Mouse (Mus musculus) MEL (cell line): ENCODE measurements around the gene Sgca.

Experiments
- CHD1 ChIP-seq: IDR thresholded peaks from 2 replicates; pipeline ENCODE4 v1.6.1; 2012; ENCODE audit warnings: low read depth, mild to moderate bottlenecking, inconsistent platforms, low read length, improper control_type of control experiment
- CTCF ChIP-seq, 3 experiments: IDR thresholded peaks in 2 of 3; conservative IDR thresholded peaks in 1 of 3; 2 replicates each; pipeline ENCODE4 v1.5.1; 2011 to 2012; ENCODE audit warnings: low read length in 3 of 3, low read depth in 2 of 3, mild to moderate bottlenecking in 2 of 3, improper control_type of control experiment in 1 of 3, inconsistent platforms in 1 of 3, mixed read lengths in 1 of 3, moderate library complexity in 1 of 3; ENCODE audit not compliant: control insufficient read depth in 1 of 3, insufficient read depth in 1 of 3, poor library complexity in 1 of 3, severe bottlenecking in 1 of 3
- ELF1 ChIP-seq: IDR thresholded peaks from 2 replicates; pipeline ENCODE4 v1.6.1; 2014; ENCODE audit warnings: low read depth, mild to moderate bottlenecking, inconsistent platforms, low read length, improper control_type of control experiment, moderate library complexity
- EP300 ChIP-seq, 2 experiments: IDR thresholded peaks; 2 replicates each; pipeline ENCODE4 v1.6.1; 2011; ENCODE audit warnings: improper control_type of control experiment in 2 of 2, low read length in 2 of 2, low read depth in 1 of 2, mild to moderate bottlenecking in 1 of 2
- MEF2A ChIP-seq: IDR thresholded peaks from 2 replicates; pipeline ENCODE4 v1.6.1; 2014; ENCODE audit warnings: low read depth, mild to moderate bottlenecking, inconsistent platforms, low read length, improper control_type of control experiment; ENCODE audit not compliant: poor library complexity, insufficient replicate concordance, severe bottlenecking; ENCODE audit errors: extremely low read depth
- MYB ChIP-seq: IDR thresholded peaks from 2 replicates; pipeline ENCODE4 v1.6.1; 2011; ENCODE audit warnings: mild to moderate bottlenecking, low read depth, low read length, improper control_type of control experiment
- NRF1 ChIP-seq: IDR thresholded peaks from 2 replicates; pipeline ENCODE4 v1.6.1; 2014; ENCODE audit warnings: low read depth, mild to moderate bottlenecking, inconsistent platforms, low read length, improper control_type of control experiment, moderate library complexity; ENCODE audit not compliant: poor library complexity, insufficient read depth, severe bottlenecking
- TAL1 ChIP-seq: IDR thresholded peaks from 2 replicates; pipeline ENCODE4 v1.6.1; 2012; ENCODE audit warnings: mild to moderate bottlenecking, inconsistent platforms, low read length, moderate library complexity, mixed read lengths
- TCF12 ChIP-seq: IDR thresholded peaks from 2 replicates; pipeline ENCODE4 v1.6.1; 2014; ENCODE audit warnings: low read depth, mild to moderate bottlenecking, inconsistent platforms, low read length, improper control_type of control experiment, moderate library complexity
- ZKSCAN1 ChIP-seq: IDR thresholded peaks from 2 replicates; pipeline ENCODE4 v1.6.1; 2012; ENCODE audit warnings: low read depth, mild to moderate bottlenecking, inconsistent platforms, low read length, improper control_type of control experiment, moderate library complexity
- ZMIZ1 ChIP-seq: IDR thresholded peaks from 2 replicates; pipeline ENCODE4 v1.6.1; 2012; ENCODE audit warnings: low read depth, mild to moderate bottlenecking, inconsistent platforms, low read length, improper control_type of control experiment, moderate library complexity

GRCm38 (mm10) chr11:94985822-94986221 lies 9.7 kb upstream of the Sgca start:
- no peak for TF ChIP-seq CTCF (IDR thresholded peaks at IDR 0.05 in 2 of 3, conservative IDR thresholded peaks at IDR 0.05 in 1 of 3; ENCODE audit: control insufficient read depth in 1 of 3, insufficient read depth in 1 of 3, low read depth in 2 of 3, low read length in 3 of 3, poor library complexity in 1 of 3, severe bottlenecking in 1 of 3)
- TF ChIP-seq EP300 (IDR thresholded peaks at IDR 0.05; ENCODE audit: low read depth in 1 of 2, low read length in 2 of 2): no peak
- no peak for TF ChIP-seq NRF1
- TF ChIP-seq MEF2A: no peak
- no peak for TF ChIP-seq CHD1
- TF ChIP-seq TCF12: no peak
- TF ChIP-seq ZMIZ1: no peak
- TF ChIP-seq ZKSCAN1: no peak
- no peak for TF ChIP-seq ELF1
- no peak for TF ChIP-seq TAL1
- TF ChIP-seq MYB: no peak
